Mouse (Mus musculus): ENCODE measurements around the gene Enc1. TPM values are rescaled to one million over a fixed set of nuclear protein-coding genes. Genes with fewer than 3 reads are reported as not detected.

The Enc1 gene
- 5.5 and 6.8 TPM in 2 replicates for polyA plus RNA-seq (2012; rRNA removed)

GRCm38 (mm10) chr13:97240965-97241786 is at the start of gene Enc1:
Gene Enc1 (plus strand): TSS chr13:97241105.

GRCm38 (mm10) chr13:97197932-97198562 is 42.9 kb upstream of the Enc1 start, which contains the start of gene Hexb:
Gene Hexb (minus strand): TSS chr13:97198357.

Other genes starting within 250 kb of the Enc1 start
- gene 1700029F12Rik, start 206.7 kb upstream of the Enc1 start, polyA plus RNA-seq (2012; rRNA removed), result 0.06 TPM in 1 of 2 replicates, not detected in the other
- not detected in 2 replicates for gene Fam169a, start 173.8 kb upstream of the Enc1 start, polyA plus RNA-seq (2012; rRNA removed)
- 0.45 and 1.7 TPM in 2 replicates for gene Gm6169, start 141.9 kb upstream of the Enc1 start, polyA plus RNA-seq (2012; rRNA removed)
- gene Gfm2, start 103.2 kb upstream of the Enc1 start, polyA plus RNA-seq (2012; rRNA removed), result 7.9 and 8.3 TPM in 2 replicates
- gene Nsa2, start 103.2 kb upstream of the Enc1 start, polyA plus RNA-seq (2012; rRNA removed), result 4.1 and 5.0 TPM in 2 replicates
- 36.4 and 57.0 TPM in 2 replicates for gene Hexb, start 42.7 kb upstream of the Enc1 start, polyA plus RNA-seq (2012; rRNA removed)